Mouse (Mus musculus): ENCODE data around the gene Cnot1. TPM values are rescaled to one million over a fixed set of nuclear protein-coding genes. Genes with fewer than 3 reads are reported as not detected.
A peak's percentile ranks its signal among the peaks of the same experiment; 100 is the strongest.

Gene Cnot1
- total and polyA plus RNA-seq, 3 experiments: 85.5 to 730 (median 194) TPM

GRCm38 (mm10) chr8:95848061-95848551 lies 40.8 kb upstream of the Cnot1 start:
- peaks cover 67% of the 10 kb centered on the region for H3K36me3 ChIP-seq (replicated peaks)
- ATAC-seq (ENCODE audit: extremely low read depth, insufficient number of reproducible peaks, low FRiP score, poor library complexity, severe bottlenecking) (peak; percentile 73), DNase-seq (ENCODE audit: low spot score) (peak; percentile 61)
- peak; percentile 65 for TF ChIP-seq TAL1 (conservative IDR thresholded peaks at IDR 0.05; ENCODE audit: low read depth, low read length)
- no peak for TF ChIP-seq CTCF (IDR thresholded peaks at IDR 0.05; ENCODE audit: low read depth, low read length)
- H3K27me3 ChIP-seq (ENCODE audit: insufficient read depth, low read length): no peaks in the 10 kb centered on the region
- H3K4me3 ChIP-seq (ENCODE audit: low read depth, low read length): peak overlapping the region; percentile 41; the same call in 1 of the 2 replicates
- peaks cover 4% of the 10 kb centered on the region for H3K9me3 ChIP-seq (replicated peaks)
- H3K4me1 ChIP-seq (ENCODE audit: insufficient read depth, low read depth, low read length): peaks cover 40% of the 10 kb centered on the region

- H3K4me1 ChIP-seq (ENCODE audit: insufficient read depth, low read depth, low read length): peaks cover 21% of the 10 kb centered on the region
- DNase-seq (ENCODE audit: low spot score): no peak
- H3K4me3 ChIP-seq (ENCODE audit: low read depth, low read length): no peak overlapping the region
- H3K9me3 ChIP-seq (replicated peaks): peaks cover 4% of the 10 kb centered on the region
- no peak for ATAC-seq (ENCODE audit: extremely low read depth, insufficient number of reproducible peaks, low FRiP score, poor library complexity, severe bottlenecking)
- peaks cover 82% of the 10 kb centered on the region for H3K36me3 ChIP-seq (replicated peaks)
- TF ChIP-seq POLR2AphosphoS5 (IDR thresholded peaks at IDR 0.05; ENCODE audit: insufficient replicate concordance, low read depth, low read length) (no peak), CTCF (IDR thresholded peaks at IDR 0.05; ENCODE audit: low read depth, low read length) (no peak), GATA1 (IDR thresholded peaks at IDR 0.05; ENCODE audit: borderline replicate concordance, low read length) (no peak), GATA2 (IDR thresholded peaks at IDR 0.05; ENCODE audit: borderline replicate concordance, low read depth, low read length) (no peak)
- H3K27me3 ChIP-seq (ENCODE audit: insufficient read depth, low read length): no peaks in the 10 kb centered on the region
These were observed 37.8 kb upstream of the Cnot1 start for GRCm38 (mm10) chr8:95845026-95845425.

GRCm38 (mm10) chr8:95843968-95844367 lies 36.7 kb upstream of the Cnot1 start:
- no peak for TF ChIP-seq GATA1 (IDR thresholded peaks at IDR 0.05; ENCODE audit: borderline replicate concordance, low read length)
- no peak for TF ChIP-seq GATA2 (IDR thresholded peaks at IDR 0.05; ENCODE audit: borderline replicate concordance, low read depth, low read length)
- no peak for TF ChIP-seq POLR2AphosphoS5 (IDR thresholded peaks at IDR 0.05; ENCODE audit: insufficient replicate concordance, low read depth, low read length)
- no peak for TF ChIP-seq CTCF (IDR thresholded peaks at IDR 0.05; ENCODE audit: low read depth, low read length)
- Histone ChIP-seq H3K36me3 (replicated peaks) (peaks cover 87% of the 10 kb centered on the region), H3K4me3 (ENCODE audit: low read depth, low read length) (no peak overlapping the region), H3K9me3 (replicated peaks) (peaks cover 4% of the 10 kb centered on the region), H3K27me3 (ENCODE audit: insufficient read depth, low read length) (no peaks in the 10 kb centered on the region), H3K4me1 (ENCODE audit: insufficient read depth, low read depth, low read length) (peaks cover 17% of the 10 kb centered on the region)
- no peak for ATAC-seq (ENCODE audit: extremely low read depth, insufficient number of reproducible peaks, low FRiP score, poor library complexity, severe bottlenecking)
- no peak for DNase-seq (ENCODE audit: low spot score)

- peaks cover 6% of the 10 kb centered on the region; the same call in 1 of the 2 replicates for H3K4me1 ChIP-seq (ENCODE audit: insufficient read depth, low read depth, low read length)
- no peak for ATAC-seq (ENCODE audit: extremely low read depth, insufficient number of reproducible peaks, low FRiP score, poor library complexity, severe bottlenecking)
- no peak for DNase-seq (ENCODE audit: low spot score)
- no peak for TF ChIP-seq GATA2 (IDR thresholded peaks at IDR 0.05; ENCODE audit: borderline replicate concordance, low read depth, low read length)
- H3K9me3 ChIP-seq (replicated peaks): no peaks in the 10 kb centered on the region
- peaks cover 88% of the 10 kb centered on the region for H3K36me3 ChIP-seq (replicated peaks)
- H3K27me3 ChIP-seq (ENCODE audit: insufficient read depth, low read length): no peaks in the 10 kb centered on the region
- H3K4me3 ChIP-seq (ENCODE audit: low read depth, low read length): no peak overlapping the region
These were observed 34.2 kb upstream of the Cnot1 start for GRCm38 (mm10) chr8:95841436-95841835.

GRCm38 (mm10) chr8:95839289-95839688 lies 32.0 kb upstream of the Cnot1 start:
- H3K27me3 ChIP-seq (ENCODE audit: insufficient read depth, low read length): no peaks in the 10 kb centered on the region
- no peaks in the 10 kb centered on the region for H3K9me3 ChIP-seq (replicated peaks)
- ATAC-seq (ENCODE audit: extremely low read depth, insufficient number of reproducible peaks, low FRiP score, poor library complexity, severe bottlenecking): no peak
- peaks cover 5% of the 10 kb centered on the region for H3K4me1 ChIP-seq (ENCODE audit: insufficient read depth, low read depth, low read length)
- H3K4me3 ChIP-seq (ENCODE audit: low read depth, low read length): no peak overlapping the region
- H3K36me3 ChIP-seq (replicated peaks): peaks cover 74% of the 10 kb centered on the region
- no peak for DNase-seq (ENCODE audit: low spot score)
- no peak for TF ChIP-seq CTCF (IDR thresholded peaks at IDR 0.05; ENCODE audit: low read depth, low read length)

- TF ChIP-seq CTCF (IDR thresholded peaks at IDR 0.05; ENCODE audit: low read depth, low read length): no peak
- TF ChIP-seq TAL1 (conservative IDR thresholded peaks at IDR 0.05; ENCODE audit: low read depth, low read length): no peak
- TF ChIP-seq GATA1 (IDR thresholded peaks at IDR 0.05; ENCODE audit: borderline replicate concordance, low read length): no peak
- no peak for TF ChIP-seq GATA2 (IDR thresholded peaks at IDR 0.05; ENCODE audit: borderline replicate concordance, low read depth, low read length)
- TF ChIP-seq POLR2AphosphoS5 (IDR thresholded peaks at IDR 0.05; ENCODE audit: insufficient replicate concordance, low read depth, low read length): no peak
- Histone ChIP-seq H3K4me1 (ENCODE audit: insufficient read depth, low read depth, low read length) (peaks cover 22% of the 10 kb centered on the region), H3K27me3 (ENCODE audit: insufficient read depth, low read length) (no peaks in the 10 kb centered on the region), H3K36me3 (replicated peaks) (peaks cover 57% of the 10 kb centered on the region), H3K9me3 (replicated peaks) (no peaks in the 10 kb centered on the region), H3K4me3 (ENCODE audit: low read depth, low read length) (no peak overlapping the region)
- DNase-seq (ENCODE audit: low spot score) (no peak), ATAC-seq (ENCODE audit: extremely low read depth, insufficient number of reproducible peaks, low FRiP score, poor library complexity, severe bottlenecking) (no peak)
These were observed 30.0 kb upstream of the Cnot1 start for GRCm38 (mm10) chr8:95837266-95837665.

- ATAC-seq (ENCODE audit: extremely low read depth, insufficient number of reproducible peaks, low FRiP score, poor library complexity, severe bottlenecking): no peak
- H3K27me3 ChIP-seq (ENCODE audit: insufficient read depth, low read length): no peaks in the 10 kb centered on the region
- peaks cover 25% of the 10 kb centered on the region for H3K4me1 ChIP-seq (ENCODE audit: insufficient read depth, low read depth, low read length)
- H3K36me3 ChIP-seq (replicated peaks): peaks cover 53% of the 10 kb centered on the region
- TF ChIP-seq TAL1 (conservative IDR thresholded peaks at IDR 0.05; ENCODE audit: low read depth, low read length): no peak
- TF ChIP-seq GATA1 (IDR thresholded peaks at IDR 0.05; ENCODE audit: borderline replicate concordance, low read length): no peak
- TF ChIP-seq CTCF (IDR thresholded peaks at IDR 0.05; ENCODE audit: low read depth, low read length): no peak
- no peak for DNase-seq (ENCODE audit: low spot score)
- no peaks in the 10 kb centered on the region for H3K9me3 ChIP-seq (replicated peaks)
- H3K4me3 ChIP-seq (ENCODE audit: low read depth, low read length): no peak overlapping the region
These were observed 28.6 kb upstream of the Cnot1 start for GRCm38 (mm10) chr8:95835891-95836290.

Measured in G1E (cell line).